Mouse (Mus musculus): ENCODE measurements around the gene Atad1. TPM values are rescaled to one million over a fixed set of nuclear protein-coding genes. Genes with fewer than 3 reads are reported as not detected.
A peak's percentile ranks its signal among the peaks of the same experiment; 100 is the strongest.
"Not testable (repeated sequence)": the region's sequence is repeated elsewhere in the genome, so short reads cannot be mapped to it uniquely, and the experiment has no call there.

Gene Atad1
- total RNA-seq, 2 experiments from 2014 or later: 86.5 to 103 TPM

- DNase-seq (ENCODE audit: low spot score in 2 of 2): no peak
Measured at GRCm38 (mm10) chr19:32752357-32752756, 12.8 kb upstream of the Atad1 start.

GRCm38 (mm10) chr19:32749425-32749824 lies 9.8 kb upstream of the Atad1 start:
- peak; percentile 20 to 63 for DNase-seq (ENCODE audit: low spot score in 2 of 2)

GRCm38 (mm10) chr19:32740641-32741345 lies 1.2 kb upstream of the Atad1 start:
- DNase-seq (ENCODE audit: low spot score in 2 of 2): no peak

GRCm38 (mm10) chr19:32737844-32738243 lies 1.7 kb downstream of the Atad1 start:
- DNase-seq (ENCODE audit: low spot score in 2 of 2): no peak

- no peak for DNase-seq (ENCODE audit: low spot score in 2 of 2)
Measured at GRCm38 (mm10) chr19:32732922-32733321, 6.7 kb downstream of the Atad1 start.

- DNase-seq (ENCODE audit: low spot score in 2 of 2): no peak
Measured at GRCm38 (mm10) chr19:32729785-32730184, 9.8 kb downstream of the Atad1 start.

GRCm38 (mm10) chr19:32726451-32727325 lies 12.9 kb downstream of the Atad1 start:
- DNase-seq (ENCODE audit: low spot score in 2 of 2): no peak

GRCm38 (mm10) chr19:32723817-32724216 lies 15.8 kb downstream of the Atad1 start:
- no peak for DNase-seq (ENCODE audit: low spot score in 2 of 2)

- DNase-seq (ENCODE audit: low spot score in 2 of 2): no peak
Measured at GRCm38 (mm10) chr19:32720319-32720718, 19.3 kb downstream of the Atad1 start.

- no peak for DNase-seq (ENCODE audit: low spot score in 2 of 2)
Measured at GRCm38 (mm10) chr19:32717590-32717989, 22.0 kb downstream of the Atad1 start.

GRCm38 (mm10) chr19:32715681-32716080 lies 23.9 kb downstream of the Atad1 start:
- no peak for DNase-seq (ENCODE audit: low spot score in 2 of 2)

- DNase-seq (ENCODE audit: low spot score in 2 of 2): peak; percentile 46 to 86
Measured at GRCm38 (mm10) chr19:32715201-32715600, 24.4 kb downstream of the Atad1 start.

- DNase-seq (ENCODE audit: low spot score in 2 of 2): no peak
Measured at GRCm38 (mm10) chr19:32713471-32713870, 26.1 kb downstream of the Atad1 start.

- peak; percentile 62 to 83 for DNase-seq (ENCODE audit: low spot score in 2 of 2)
Measured at GRCm38 (mm10) chr19:32712588-32713042, 27.0 kb downstream of the Atad1 start.

- DNase-seq (ENCODE audit: low spot score in 2 of 2): peak; percentile 89 to 93
Measured at GRCm38 (mm10) chr19:32711761-32712541, 27.6 kb downstream of the Atad1 start.

- no peak for DNase-seq (ENCODE audit: low spot score in 2 of 2)
Measured at GRCm38 (mm10) chr19:32710288-32710687, 29.3 kb downstream of the Atad1 start.

GRCm38 (mm10) chr19:32708996-32709395 lies 30.6 kb downstream of the Atad1 start:
- no peak for DNase-seq (ENCODE audit: low spot score in 2 of 2)

- DNase-seq (ENCODE audit: low spot score in 2 of 2): no peak
Measured at GRCm38 (mm10) chr19:32702191-32702590, 37.4 kb downstream of the Atad1 start.

- no peak for DNase-seq (ENCODE audit: low spot score in 2 of 2)
Measured at GRCm38 (mm10) chr19:32696674-32697073, 42.9 kb downstream of the Atad1 start.

- peak in 1 of 2 experiments; percentile 29 for DNase-seq (ENCODE audit: low spot score in 2 of 2)
Measured at GRCm38 (mm10) chr19:32689724-32690123, 49.9 kb downstream of the Atad1 start.

GRCm38 (mm10) chr19:32688227-32688626 lies 51.4 kb downstream of the Atad1 start:
- not testable (repeated sequence) for DNase-seq (ENCODE audit: low spot score in 2 of 2)
